Mouse (Mus musculus) kidney, postnatal 14 days (tissue): ENCODE data around the gene Pced1a.

ENCODE experiments used
- DNase-seq: peaks from one replicate; pipeline ENCODE4 v3.0.0; 2022; ENCODE audit warnings: mixed read lengths

Gene Pced1a

GRCm38 (mm10) chr2:130433152-130433551 is 8.7 kb upstream of the Pced1a start:
- peak; percentile 60 for DNase-seq

DNA sequence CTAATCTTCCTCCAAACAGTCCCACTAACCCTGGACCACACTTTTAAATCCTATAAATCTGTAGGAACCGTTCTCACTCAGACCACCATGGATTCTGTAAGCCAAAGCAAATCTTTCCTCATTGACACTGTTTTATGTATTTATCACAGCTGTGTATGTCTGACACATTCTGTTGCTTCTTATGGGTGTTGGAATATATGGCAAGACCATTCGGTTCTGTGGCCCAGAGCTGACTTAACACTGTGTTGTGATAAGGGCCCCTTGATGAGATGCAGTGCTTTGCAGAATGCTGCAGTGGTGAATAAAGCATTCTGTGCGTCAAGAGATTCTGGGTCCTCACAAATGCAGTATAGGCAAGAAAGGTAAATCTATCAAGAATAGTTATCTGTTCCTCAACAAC is 7.7 kb upstream of the Pced1a start:
- DNase-seq = no peak

DNA sequence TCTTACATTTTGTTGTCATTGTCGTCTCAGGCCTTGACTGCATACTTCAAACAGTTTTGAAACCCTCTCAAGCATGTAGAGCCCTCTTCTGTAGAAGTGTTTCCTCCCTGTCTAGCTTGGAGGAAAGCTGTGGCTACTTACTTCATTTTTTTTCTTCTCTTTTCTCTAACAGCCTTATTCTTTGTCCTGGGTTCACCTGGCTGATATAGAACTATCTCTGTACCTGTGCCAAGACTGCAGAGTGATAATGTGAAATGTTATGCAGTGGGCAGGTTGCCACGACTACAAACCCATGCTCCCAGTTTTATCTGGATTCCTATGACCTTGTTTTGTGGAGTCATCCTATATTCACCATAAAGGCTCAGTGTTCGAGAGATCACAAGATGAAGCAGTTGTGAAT is 6.0 kb upstream of the Pced1a start:
- DNase-seq = no peak

DNA sequence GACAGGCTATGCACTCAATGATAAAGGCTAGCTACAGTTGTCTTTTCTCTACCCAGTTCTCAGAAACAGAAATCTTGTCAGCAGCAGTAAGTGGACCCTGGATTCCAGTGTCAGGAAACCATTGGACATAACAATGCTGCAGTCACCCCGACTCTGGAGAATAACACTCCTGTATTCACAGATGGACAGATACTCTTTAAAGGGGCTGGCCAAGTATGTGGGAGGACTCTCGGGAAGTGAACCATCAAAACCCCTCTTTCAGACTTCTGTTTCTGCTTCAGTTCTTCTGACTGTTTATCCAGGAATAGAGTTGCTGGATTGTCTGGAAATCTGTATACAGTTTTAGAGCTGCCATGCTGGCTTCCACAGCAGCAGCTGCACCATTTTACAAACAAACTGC is 5.3 kb upstream of the Pced1a start:
- DNase-seq = no peak

GRCm38 (mm10) chr2:130425112-130425511 is 611 bp upstream of the Pced1a start:
- no peak for DNase-seq

- DNase-seq = peak; percentile 85
Measured at GRCm38 (mm10) chr2:130423397-130424125, 940 bp downstream of the Pced1a start.

GRCm38 (mm10) chr2:130421781-130422620 is 2.5 kb downstream of the Pced1a start:
- no peak for DNase-seq

- DNase-seq = no peak
Measured at GRCm38 (mm10) chr2:130414094-130414856, 10.2 kb downstream of the Pced1a start.

GRCm38 (mm10) chr2:130412775-130413174 is 11.7 kb downstream of the Pced1a start:
- no peak for DNase-seq

DNA sequence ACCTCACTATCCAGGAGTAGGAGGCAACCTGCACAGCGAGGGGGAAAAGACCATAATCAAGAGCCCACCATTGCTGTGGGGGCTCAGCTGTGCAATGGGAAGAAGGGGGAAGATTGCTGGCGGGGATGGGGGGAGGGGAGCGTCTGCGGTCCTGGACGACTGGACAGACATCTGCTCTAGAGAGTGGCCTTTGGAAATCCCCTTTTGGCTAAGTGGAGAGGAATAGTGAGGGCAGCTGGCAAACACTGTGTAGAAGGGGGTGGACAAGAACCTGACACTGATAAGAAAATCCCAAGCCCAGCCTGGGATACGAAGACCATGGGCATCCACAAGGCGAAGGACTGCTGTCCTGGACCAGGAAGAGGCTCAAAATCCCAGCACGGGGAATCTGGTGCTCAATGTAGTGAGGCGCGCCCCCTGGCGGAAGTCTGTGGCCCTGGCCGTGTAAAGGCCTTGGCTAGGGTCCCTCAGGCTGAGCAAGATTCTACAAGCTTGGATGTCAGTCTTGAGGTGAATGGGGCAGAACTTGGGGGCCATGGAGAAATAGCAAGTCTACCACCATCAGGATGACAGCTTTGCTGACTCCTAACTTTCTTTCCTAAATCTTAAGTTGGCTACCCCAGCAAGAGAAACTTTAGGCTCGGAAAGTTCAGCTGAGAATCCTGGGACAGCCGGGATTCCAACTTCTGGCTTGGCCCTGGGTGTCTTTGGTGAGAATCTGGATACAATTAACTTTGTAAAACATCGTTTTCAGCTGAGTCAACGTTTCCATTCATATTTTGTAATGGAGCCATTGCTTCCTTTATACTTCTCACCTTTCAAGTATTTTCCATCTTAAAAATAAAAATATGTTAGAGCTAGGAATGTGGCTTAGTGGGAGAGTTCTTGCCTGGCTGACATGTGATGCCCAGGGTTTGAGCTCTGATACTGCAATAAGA is 12.7 kb downstream of the Pced1a start:
- DNase-seq = peak; percentile 86

GRCm38 (mm10) chr2:130408194-130408593 is 16.3 kb downstream of the Pced1a start:
- DNase-seq = no peak

- no peak for DNase-seq
Measured at GRCm38 (mm10) chr2:130406178-130406577, 18.3 kb downstream of the Pced1a start, which contains the start of gene Tmem239. Tmem239 (plus strand) TSS chr2:130406478.

- DNase-seq = no peak
Measured at GRCm38 (mm10) chr2:130404939-130405338, 19.6 kb downstream of the Pced1a start, which contains the start of the genes Gm28372 and 1700020A23Rik. Gm28372 (plus strand) TSS chr2:130405239. 1700020A23Rik (plus strand) TSS chr2:130405259.

DNA sequence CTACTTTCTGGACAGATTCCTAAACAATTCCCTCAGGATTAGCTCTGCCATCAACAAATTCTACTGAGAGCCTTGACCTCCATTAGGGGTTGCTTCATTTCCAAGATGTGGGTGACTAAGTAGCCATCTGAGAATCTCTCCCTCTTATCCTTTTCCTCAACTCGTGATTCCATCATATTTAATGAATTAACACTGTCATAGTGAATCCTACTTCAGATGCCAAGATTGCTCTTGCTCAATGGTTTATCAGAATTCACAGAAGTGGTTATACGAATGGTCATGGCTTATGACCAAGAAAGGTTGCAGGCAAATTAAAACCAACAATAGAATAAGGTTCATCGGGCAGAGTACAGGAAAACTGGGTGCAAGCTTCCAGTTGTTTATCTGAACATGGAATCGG is 22.6 kb downstream of the Pced1a start:
- DNase-seq = no peak

GRCm38 (mm10) chr2:130400046-130400445 is 24.5 kb downstream of the Pced1a start:
- no peak for DNase-seq

DNA sequence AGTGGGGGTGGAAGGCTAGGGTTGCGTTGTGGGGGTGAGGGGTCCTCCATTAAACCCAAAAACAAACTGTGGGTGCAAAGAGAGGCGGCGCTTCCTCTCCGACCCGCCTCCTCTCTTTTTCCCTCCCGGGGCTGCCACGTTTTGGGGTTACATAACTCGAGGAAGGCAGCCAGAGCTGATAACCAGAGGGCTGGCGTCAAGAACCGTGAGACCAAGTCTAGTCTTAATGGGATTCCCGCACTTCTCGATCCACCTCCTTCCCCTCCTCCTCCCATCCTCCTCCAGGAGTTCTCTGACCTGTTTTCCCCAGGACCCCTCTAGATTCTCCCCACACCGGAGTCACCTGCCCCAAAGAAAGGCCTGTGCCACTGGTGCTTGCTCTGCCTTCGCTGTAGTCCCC is 26.4 kb downstream of the Pced1a start:
- DNase-seq = peak; percentile 11

DNA sequence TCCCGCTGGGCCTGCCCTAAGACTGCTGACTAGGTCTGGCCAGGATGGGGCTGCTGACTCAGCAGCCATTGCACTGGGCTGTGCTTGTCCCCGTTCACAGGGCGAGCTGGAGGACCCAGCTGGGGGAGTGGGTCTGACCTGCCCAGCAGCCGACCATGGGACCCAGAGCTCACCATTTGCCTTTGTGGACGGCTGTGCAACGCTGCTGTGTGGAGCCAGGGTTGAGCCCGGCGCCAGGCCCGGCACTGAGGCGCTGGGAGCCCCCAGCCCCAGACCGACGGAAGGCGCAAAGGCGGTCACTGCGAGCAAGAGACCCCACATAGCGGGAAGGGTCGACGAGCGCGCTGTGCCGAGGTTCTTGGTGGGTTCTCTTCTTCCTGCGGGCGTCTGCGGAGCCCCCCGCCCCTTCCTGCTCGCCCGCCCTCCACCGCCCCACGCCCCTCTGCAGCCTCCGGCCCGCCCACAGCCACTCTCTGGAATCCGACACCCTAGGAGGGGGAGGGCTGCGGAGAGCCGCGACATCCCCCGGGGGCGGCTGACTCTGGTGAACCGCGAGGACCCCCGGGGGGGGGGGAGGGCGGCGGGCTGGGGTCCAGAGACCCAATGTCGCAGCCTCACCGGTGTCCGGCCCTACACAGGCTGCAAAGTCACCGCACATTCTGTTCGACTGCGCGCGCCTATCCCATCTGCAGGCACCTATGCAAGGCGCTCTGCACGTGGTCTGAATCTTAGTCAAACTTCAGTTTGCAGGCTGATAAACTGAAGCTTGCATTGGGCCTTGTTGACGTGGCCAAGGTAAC is 27.1 kb downstream of the Pced1a start, which contains the start of gene Cpxm1:
Gene Cpxm1 (minus strand): TSS at position 389 of the 800 bp plus-strand sequence.
- peak; percentile 34 for DNase-seq

- no peak for DNase-seq
Measured at GRCm38 (mm10) chr2:130395696-130396095, 28.8 kb downstream of the Pced1a start.

- DNase-seq = no peak
Measured at GRCm38 (mm10) chr2:130392836-130393235, 31.7 kb downstream of the Pced1a start.

DNA sequence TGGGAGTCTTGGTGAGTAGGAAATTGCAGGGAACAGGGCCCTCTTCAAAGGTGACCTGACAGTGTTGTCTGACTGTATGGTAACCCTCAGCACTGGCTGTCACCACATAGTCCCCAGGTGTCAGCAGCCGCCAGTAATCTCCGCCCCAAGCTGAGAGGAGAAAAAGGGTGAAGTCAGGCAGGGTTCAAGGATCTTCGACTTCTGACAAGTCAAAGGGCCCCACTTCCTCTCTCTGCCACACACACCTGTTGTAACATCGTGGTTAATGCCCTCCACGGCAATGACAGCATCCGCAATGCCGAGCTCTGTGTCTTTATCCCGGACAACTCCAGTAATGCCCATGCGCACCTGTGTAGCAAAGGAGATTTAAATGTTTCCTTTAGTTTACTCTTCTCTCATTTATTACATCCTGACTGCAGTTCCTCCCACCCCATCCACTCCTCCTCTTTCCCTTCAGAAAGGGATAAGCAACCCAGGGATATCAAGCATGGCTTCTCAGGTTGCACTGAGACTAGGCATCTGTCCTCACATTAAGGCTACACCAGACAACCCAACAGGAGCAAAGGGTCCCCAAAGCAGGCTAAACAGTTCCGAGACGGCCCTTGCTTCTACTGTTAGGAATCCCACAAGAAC is 33.4 kb downstream of the Pced1a start:
- no peak for DNase-seq
